Mouse (Mus musculus) stomach, embryonic 15.5 days (tissue): Measurements from ENCODE around the gene Lrp6. TPM values are rescaled to one million over a fixed set of nuclear protein-coding genes. Genes with fewer than 3 reads are reported as not detected.

Experiments used
- ATAC-seq: fragments of 200-750 bp; cut with Nextera tagmentation; 2 replicates; pipeline ENCODE4 v1.8.0; 2017; ENCODE audit warnings: low read depth, moderate number of reproducible peaks, moderate TSS enrichment; ENCODE audit not compliant: insufficient read depth, low FRiP score
- H3K27ac ChIP-seq: fragments of 300-500 bp; sonication (generic); 2 replicates; pipeline ENCODE4 v1.5.1; 2015; ENCODE audit warnings: mild to moderate bottlenecking, inconsistent platforms
- H3K27me3 ChIP-seq: fragments of 300-500 bp; sonication (generic); replicated peaks from 2 replicates; pipeline ENCODE4 v1.6.1; 2015; ENCODE audit warnings: inconsistent platforms
- H3K36me3 ChIP-seq: fragments of 300-500 bp; sonication (generic); 2 replicates; pipeline ENCODE4 v1.6.1; 2015; ENCODE audit warnings: inconsistent platforms
- H3K4me1 ChIP-seq: fragments of 300-500 bp; sonication (generic); 2 replicates; pipeline ENCODE4 v1.6.1; 2015; ENCODE audit warnings: inconsistent platforms
- H3K4me2 ChIP-seq: fragments of 300-500 bp; sonication (generic); 2 replicates; pipeline ENCODE4 v1.6.1; 2015; ENCODE audit warnings: mild to moderate bottlenecking, inconsistent platforms
- H3K4me3 ChIP-seq: fragments of 300-500 bp; sonication (generic); replicated peaks from 2 replicates; pipeline ENCODE4 v1.5.1; 2015; ENCODE audit warnings: inconsistent platforms
- H3K9ac ChIP-seq: fragments of 300-500 bp; sonication (generic); 2 replicates; pipeline ENCODE4 v1.6.1; 2015; ENCODE audit warnings: inconsistent platforms
- H3K9me3 ChIP-seq: fragments of 300-500 bp; sonication (generic); 2 replicates; pipeline ENCODE4 v1.6.1; 2016; ENCODE audit warnings: inconsistent platforms
- WGBS: fragments of 180-500 bp; shearing (Covaris S2); methylation state at CpG from one replicate; pipeline ENCODE4 v1.1.7; 2015; 5-methylcytosine and 5-hydroxymethylcytosine counted together
- polyA plus RNA-seq: library from polyadenylated mRNA; unstranded; fragments of >200 nt; fragmentation: Nextera tagmentation; extraction: Ambion mirVana; gene quantifications from 2 replicates; pipeline ENCODE4 v1.2.1, GENCODE M21; 2015

Lrp6 gene
- polyA plus RNA-seq, 1 experiment from 2014 or later, result 26.5 TPM

- Histone ChIP-seq H3K36me3 (no peaks in the 10 kb centered on the region), H3K9me3 (no peaks in the 10 kb centered on the region), H3K4me2 (peak overlapping the region; percentile 70), H3K4me1 (peaks cover 9% of the 10 kb centered on the region; the same call in 1 of the 2 replicates), H3K27ac (no peak overlapping the region; the same call in 1 of the 2 replicates), H3K9ac (peak overlapping the region; percentile 98), H3K27me3 (no peaks in the 10 kb centered on the region), H3K4me3 (peak overlapping the region; percentile 96)
- under 1% methylated on average over 19 of the region's 19 CpGs for WGBS
- no peak for ATAC-seq
Measured at GRCm38 (mm10) chr6:134565606-134566247, 1.0 kb downstream of the Lrp6 start.

DNA sequence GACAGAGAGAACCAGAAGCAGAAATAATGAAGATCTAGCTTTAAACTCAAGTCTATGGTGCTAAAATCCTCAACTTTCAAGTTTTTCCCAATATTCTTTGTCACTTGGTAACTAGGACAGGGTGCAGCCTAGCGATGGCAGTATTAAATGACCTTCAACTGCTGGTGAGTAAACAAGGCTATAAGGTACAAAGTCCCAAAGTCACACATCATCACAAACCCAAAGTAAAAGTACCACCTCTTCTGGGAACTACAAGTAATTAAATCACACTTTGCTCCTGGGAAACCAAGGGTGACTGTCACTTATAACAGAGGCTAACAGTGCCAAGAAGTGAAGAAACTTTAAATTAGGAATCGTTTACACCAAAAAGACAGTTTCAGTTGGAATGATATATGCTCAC, 2.2 kb downstream of the Lrp6 start:
- 33% methylated on average over 2 of the region's 2 CpGs for WGBS
- Histone ChIP-seq H3K4me2 (peak overlapping the region; percentile 70), H3K4me3 (no peak overlapping the region), H3K36me3 (no peaks in the 10 kb centered on the region), H3K27ac (no peak overlapping the region), H3K4me1 (peaks cover 12% of the 10 kb centered on the region; the same call in 1 of the 2 replicates), H3K9me3 (no peaks in the 10 kb centered on the region), H3K9ac (no peak overlapping the region), H3K27me3 (no peaks in the 10 kb centered on the region)
- ATAC-seq, result no peak

GRCm38 (mm10) chr6:134559635-134560034, 7.1 kb downstream of the Lrp6 start:
- Histone ChIP-seq H3K4me3 (no peak overlapping the region), H3K4me1 (peaks cover 22% of the 10 kb centered on the region), H3K27me3 (no peaks in the 10 kb centered on the region), H3K4me2 (no peak overlapping the region), H3K27ac (no peak overlapping the region), H3K9ac (no peak overlapping the region), H3K36me3 (no peaks in the 10 kb centered on the region), H3K9me3 (no peaks in the 10 kb centered on the region)
- ATAC-seq, result no peak
- WGBS, result 58% methylated on average over 3 of the region's 3 CpGs

DNA sequence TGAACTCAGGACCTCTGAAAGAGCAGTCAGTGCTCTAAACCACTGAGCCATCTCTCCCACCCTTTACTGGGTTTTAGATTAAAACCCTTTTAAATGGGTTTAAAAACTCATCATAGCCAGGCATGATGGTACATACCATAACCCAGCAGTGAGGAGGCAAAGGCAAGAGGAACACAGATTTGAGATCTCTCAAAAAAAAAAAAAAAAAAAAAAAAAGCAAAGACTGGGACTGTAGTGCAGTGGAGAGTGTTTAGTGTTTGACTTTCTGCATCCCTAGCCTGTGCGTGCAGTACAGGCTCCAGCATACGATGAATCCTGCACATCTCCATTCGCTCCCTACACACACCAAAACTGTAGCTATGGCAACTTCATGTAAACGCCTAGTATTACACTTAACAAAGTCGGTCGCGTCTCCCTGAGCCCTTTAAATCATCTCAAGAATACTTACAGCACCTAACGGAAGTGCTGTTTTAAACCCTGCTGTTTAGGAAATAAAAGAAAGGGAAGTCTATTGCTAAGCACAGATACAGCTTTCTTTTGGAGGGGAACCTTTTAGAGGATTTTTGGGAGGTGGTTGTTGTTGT, 8.1 kb downstream of the Lrp6 start:
- no peak overlapping the region for H3K4me2 ChIP-seq
- no peaks in the 10 kb centered on the region for H3K36me3 ChIP-seq
- no peak overlapping the region for H3K27ac ChIP-seq
- H3K4me1 ChIP-seq, result peaks cover 20% of the 10 kb centered on the region
- ATAC-seq, result no peak
- H3K27me3 ChIP-seq, result no peaks in the 10 kb centered on the region
- no peaks in the 10 kb centered on the region for H3K9me3 ChIP-seq
- no peak overlapping the region for H3K9ac ChIP-seq
- 37% methylated on average over 8 of the region's 8 CpGs for WGBS
- H3K4me3 ChIP-seq, result no peak overlapping the region

- Histone ChIP-seq H3K9ac (no peak overlapping the region), H3K4me2 (no peak overlapping the region), H3K4me1 (peaks cover 20% of the 10 kb centered on the region), H3K36me3 (no peaks in the 10 kb centered on the region), H3K9me3 (no peaks in the 10 kb centered on the region), H3K4me3 (no peak overlapping the region), H3K27me3 (no peaks in the 10 kb centered on the region), H3K27ac (no peak overlapping the region)
- 98% methylated on average over 1 of the region's 1 CpGs for WGBS
- ATAC-seq, result no peak
Measured at GRCm38 (mm10) chr6:134557043-134557442, 9.7 kb downstream of the Lrp6 start.

DNA sequence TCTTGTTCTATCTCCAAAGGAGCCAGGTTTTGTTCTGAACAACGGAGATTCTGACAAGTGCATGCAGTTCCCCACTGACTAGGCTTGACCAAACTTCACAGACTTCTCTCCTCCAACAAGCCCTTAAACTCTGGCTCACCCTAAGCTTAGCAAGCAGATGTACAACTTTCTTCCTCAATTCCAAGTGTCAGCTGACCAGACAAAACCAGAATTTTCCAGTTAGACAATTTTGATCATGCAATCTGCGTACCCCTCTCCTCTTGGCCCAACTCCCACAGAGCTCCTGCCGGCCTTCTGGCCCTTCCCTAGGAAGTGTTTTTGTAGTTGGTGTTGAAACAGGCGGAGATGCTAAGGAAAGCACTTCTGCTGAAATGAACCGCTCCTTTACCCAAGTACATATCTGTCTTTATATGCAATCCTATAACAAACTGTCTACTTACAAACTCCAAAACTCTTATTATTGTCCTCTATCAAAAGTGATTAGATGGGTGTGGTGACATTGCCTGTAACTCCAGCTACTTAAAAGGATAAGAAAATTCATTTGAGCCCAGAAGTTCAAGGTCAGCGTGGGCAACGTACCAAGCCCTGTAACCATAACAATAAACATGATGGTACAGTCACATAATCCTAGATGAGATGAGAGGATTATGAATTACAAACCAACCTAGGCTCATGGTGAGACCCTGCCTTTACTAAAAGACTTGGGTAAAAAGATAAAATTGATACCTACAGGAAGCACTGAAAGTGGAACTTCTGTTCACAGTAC, 10.4 kb downstream of the Lrp6 start:
- Histone ChIP-seq H3K4me1 (peaks cover 20% of the 10 kb centered on the region), H3K4me3 (no peak overlapping the region), H3K9me3 (no peaks in the 10 kb centered on the region), H3K36me3 (no peaks in the 10 kb centered on the region), H3K27ac (no peak overlapping the region), H3K9ac (no peak overlapping the region), H3K27me3 (no peaks in the 10 kb centered on the region), H3K4me2 (no peak overlapping the region)
- 63% methylated on average over 7 of the region's 7 CpGs for WGBS
- no peak for ATAC-seq

DNA sequence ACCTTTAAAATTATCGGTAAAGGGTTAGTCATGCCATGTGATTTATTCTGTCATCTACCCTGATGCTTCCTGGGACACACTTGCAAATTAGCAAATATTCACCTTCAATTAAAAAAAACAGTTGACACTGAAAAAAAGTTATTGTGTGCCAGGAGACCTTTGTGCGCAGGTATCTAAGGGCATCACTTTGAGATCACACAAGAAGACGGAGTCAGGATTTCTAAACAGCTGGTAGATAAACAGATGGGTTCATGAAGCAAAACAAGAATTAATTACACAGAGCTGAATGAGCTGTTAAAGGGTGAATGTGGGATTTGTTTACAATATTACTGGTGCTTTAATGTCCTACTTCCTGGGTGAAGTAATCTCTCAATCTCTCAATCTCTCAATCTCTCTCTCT, 11.6 kb downstream of the Lrp6 start:
- H3K4me1 ChIP-seq, result peaks cover 20% of the 10 kb centered on the region
- no peaks in the 10 kb centered on the region for H3K27me3 ChIP-seq
- ATAC-seq, result no peak
- H3K4me3 ChIP-seq, result no peak overlapping the region
- no peak overlapping the region for H3K9ac ChIP-seq
- no peak overlapping the region for H3K27ac ChIP-seq
- H3K9me3 ChIP-seq, result no peaks in the 10 kb centered on the region
- no peak overlapping the region for H3K4me2 ChIP-seq
- WGBS, result 67% methylated on average over 3 of the region's 3 CpGs
- H3K36me3 ChIP-seq, result no peaks in the 10 kb centered on the region

DNA sequence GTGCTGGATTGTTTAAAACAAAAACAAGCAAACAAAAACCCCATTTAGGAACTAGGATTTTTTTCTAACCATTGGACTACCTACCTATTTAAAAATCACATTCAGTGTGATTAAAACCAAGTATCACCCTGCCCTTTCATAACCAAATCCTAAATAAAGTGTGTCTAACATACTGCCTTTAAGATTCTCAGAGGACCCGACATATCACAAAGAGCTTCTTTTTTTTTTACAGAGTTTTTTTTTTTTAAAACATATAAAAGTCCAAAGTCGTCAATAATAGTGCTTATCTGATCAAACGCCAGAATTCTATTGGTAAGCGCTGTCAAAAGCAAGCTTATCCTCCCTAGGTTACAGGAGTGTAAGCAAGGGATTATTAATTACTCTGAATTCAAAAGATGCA, 12.5 kb downstream of the Lrp6 start:
- no peak for ATAC-seq
- Histone ChIP-seq H3K4me1 (peaks cover 14% of the 10 kb centered on the region), H3K27me3 (no peaks in the 10 kb centered on the region), H3K4me3 (no peak overlapping the region), H3K9me3 (no peaks in the 10 kb centered on the region), H3K27ac (no peak overlapping the region), H3K4me2 (no peak overlapping the region), H3K9ac (no peak overlapping the region), H3K36me3 (no peaks in the 10 kb centered on the region)
- 56% methylated on average over 4 of the region's 4 CpGs for WGBS

GRCm38 (mm10) chr6:134551007-134551406, 15.8 kb downstream of the Lrp6 start:
- Histone ChIP-seq H3K27me3 (no peaks in the 10 kb centered on the region), H3K36me3 (no peaks in the 10 kb centered on the region), H3K9ac (no peak overlapping the region), H3K9me3 (no peaks in the 10 kb centered on the region), H3K4me2 (no peak overlapping the region), H3K4me1 (peaks cover 4% of the 10 kb centered on the region), H3K4me3 (no peak overlapping the region), H3K27ac (no peak overlapping the region)
- no peak for ATAC-seq
- WGBS, result 66% methylated on average over 1 of the region's 1 CpGs

- peaks cover under 1% of the 10 kb centered on the region; the same call in 1 of the 2 replicates for H3K4me1 ChIP-seq
- H3K4me3 ChIP-seq, result no peak overlapping the region
- H3K9ac ChIP-seq, result no peak overlapping the region
- H3K27ac ChIP-seq, result no peak overlapping the region
- no peaks in the 10 kb centered on the region for H3K27me3 ChIP-seq
- WGBS, result 84% methylated on average over 1 of the region's 1 CpGs
- H3K36me3 ChIP-seq, result no peaks in the 10 kb centered on the region
- ATAC-seq, result no peak
- H3K9me3 ChIP-seq, result no peaks in the 10 kb centered on the region
- H3K4me2 ChIP-seq, result no peak overlapping the region
Measured at GRCm38 (mm10) chr6:134550396-134550795, 16.4 kb downstream of the Lrp6 start.

- Histone ChIP-seq H3K4me1 (peaks cover 11% of the 10 kb centered on the region; the same call in 1 of the 2 replicates), H3K4me3 (no peak overlapping the region), H3K27ac (no peak overlapping the region), H3K4me2 (no peak overlapping the region), H3K27me3 (no peaks in the 10 kb centered on the region), H3K9me3 (no peaks in the 10 kb centered on the region), H3K9ac (no peak overlapping the region), H3K36me3 (no peaks in the 10 kb centered on the region)
- 0 out of 2 replicates have a peak, but pooled peaks have one; percentile 39 for ATAC-seq
- WGBS, result 60% methylated on average over 3 of the region's 3 CpGs
Measured at GRCm38 (mm10) chr6:134544843-134545242, 21.9 kb downstream of the Lrp6 start.

DNA sequence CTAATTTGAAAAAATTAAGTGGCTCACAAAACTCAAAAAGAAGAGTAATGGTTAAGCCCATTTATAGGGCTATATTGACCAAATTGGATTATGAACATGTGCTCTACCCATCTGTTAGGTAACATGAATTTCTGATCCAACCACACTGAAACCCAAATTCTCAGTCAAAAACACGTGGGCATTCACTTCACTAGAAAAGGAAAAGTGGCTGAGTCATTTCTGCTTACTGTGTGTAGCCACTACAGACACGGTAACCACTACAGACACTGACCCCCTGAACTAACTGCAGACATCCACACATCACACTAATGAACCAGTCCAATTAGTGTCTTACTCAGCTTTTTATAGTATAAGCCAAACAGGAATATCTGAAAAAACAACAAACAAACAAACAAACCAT, 22.7 kb downstream of the Lrp6 start:
- Histone ChIP-seq H3K9ac (no peak overlapping the region), H3K36me3 (no peaks in the 10 kb centered on the region), H3K9me3 (no peaks in the 10 kb centered on the region), H3K4me1 (peaks cover 11% of the 10 kb centered on the region; the same call in 1 of the 2 replicates), H3K4me3 (no peak overlapping the region), H3K27ac (no peak overlapping the region), H3K27me3 (no peaks in the 10 kb centered on the region), H3K4me2 (no peak overlapping the region)
- no peak for ATAC-seq
- 56% methylated on average over 2 of the region's 2 CpGs for WGBS
